Mouse (Mus musculus) adrenal gland, postnatal 14 days (tissue): ENCODE measurements at regions not wholly inside any gene's neighbourhood (a gene's known extent, or its start where the extent isn't known, plus 50 kb on each side); places are given as distances from the start of the nearest gene placed in this dataset.
A peak's percentile ranks its signal among the peaks of the same experiment; 100 is the strongest.

Experiments
- DNase-seq: peaks from one replicate; pipeline ENCODE4 v3.0.0; 2021; ENCODE audit warnings: mixed read lengths

DNA sequence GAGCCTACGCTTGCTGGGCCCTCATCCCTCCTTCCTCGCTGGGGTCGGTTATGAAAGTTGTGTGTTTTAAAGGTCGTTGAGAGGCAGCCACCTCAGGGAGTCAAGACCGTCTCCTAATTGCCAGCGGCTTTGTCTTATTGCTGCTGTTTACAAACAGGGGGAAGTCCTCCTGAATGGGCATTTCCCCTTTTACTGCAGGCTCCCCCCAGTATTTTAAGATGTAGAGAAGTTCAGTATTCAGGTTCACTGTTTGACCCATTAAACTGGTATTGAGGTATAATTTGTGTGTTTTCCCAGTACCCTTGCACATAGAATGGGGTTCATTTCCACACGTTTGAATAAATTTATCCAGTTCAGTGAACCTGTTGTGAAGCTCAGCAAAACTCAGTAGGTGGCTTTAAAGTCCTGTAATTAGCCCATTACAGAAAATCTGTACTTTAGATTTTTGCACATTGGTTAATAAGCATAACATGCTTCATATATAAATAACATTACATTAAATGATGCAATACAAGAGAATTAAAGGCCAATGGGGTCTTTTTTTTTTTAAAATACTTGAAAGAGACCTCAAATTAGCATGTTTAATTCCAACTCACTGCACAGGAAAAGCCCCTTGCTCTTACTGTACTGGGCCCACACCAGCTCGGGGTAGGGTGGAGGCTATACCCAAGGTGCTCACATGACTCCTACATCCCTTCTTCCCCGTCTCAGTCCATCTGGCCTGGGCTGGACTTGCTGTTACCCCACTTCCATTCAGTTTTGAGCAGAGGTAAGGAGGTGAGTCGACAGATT is 63.7 kb downstream of the Nkx2-1 start:
- no peak for DNase-seq

DNA sequence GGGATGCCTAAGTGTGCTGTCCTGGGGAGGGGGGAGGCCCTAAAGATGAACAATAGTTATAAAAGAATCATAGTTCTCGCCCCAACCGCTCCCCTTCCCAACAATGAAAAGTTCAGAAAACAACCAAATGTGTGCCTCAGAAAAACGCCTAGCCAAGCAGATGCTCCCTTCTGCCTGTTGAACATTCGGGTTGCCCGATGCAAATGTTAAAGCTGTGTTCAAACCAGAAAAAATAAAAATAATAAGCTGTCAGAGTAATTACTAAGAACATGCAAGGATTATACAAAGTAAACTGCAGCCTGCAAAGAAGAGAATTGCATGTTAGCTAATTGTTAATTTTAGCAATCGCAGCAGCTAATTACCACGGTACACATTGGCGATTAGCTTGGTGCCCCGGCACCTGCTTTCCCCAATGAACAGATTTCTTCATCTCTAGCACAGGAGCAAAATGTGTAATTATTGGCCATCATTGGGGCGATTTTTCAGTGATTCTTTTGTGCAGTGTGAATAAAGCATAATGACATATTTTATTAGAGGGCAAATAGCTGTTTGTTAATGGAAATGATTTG is 65.7 kb downstream of the Nkx2-1 start:
- DNase-seq = no peak

DNA sequence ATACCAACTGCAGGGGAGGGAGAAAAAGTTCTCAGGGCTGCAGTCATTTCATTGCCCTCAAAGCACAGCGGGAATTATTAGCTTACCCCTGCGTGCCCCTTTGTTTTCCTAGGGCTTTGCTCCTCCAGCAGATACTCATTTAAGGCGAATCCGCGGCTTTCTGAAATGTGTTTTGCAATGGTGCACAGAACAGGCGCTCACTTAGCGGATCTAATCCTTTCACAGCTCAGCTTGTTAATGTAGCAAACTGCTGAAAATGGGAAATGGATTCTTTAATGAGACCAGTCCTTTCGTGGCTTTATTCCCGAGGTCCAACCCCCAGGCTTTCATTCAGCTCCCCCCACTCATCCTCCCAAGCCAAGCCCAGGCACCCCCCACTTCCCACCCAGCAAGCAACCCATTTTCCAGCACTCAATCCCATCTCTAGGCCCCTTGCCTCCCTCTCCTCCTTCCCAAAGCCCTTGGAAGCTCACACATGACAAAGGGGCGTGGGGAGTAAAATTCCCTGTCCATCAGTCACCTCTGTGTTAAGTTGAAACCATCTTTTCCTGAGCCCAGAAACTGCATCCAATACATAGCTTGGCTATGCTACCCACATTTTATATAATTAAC is 77.1 kb downstream of the Nkx2-1 start:
- DNase-seq = no peak

DNA sequence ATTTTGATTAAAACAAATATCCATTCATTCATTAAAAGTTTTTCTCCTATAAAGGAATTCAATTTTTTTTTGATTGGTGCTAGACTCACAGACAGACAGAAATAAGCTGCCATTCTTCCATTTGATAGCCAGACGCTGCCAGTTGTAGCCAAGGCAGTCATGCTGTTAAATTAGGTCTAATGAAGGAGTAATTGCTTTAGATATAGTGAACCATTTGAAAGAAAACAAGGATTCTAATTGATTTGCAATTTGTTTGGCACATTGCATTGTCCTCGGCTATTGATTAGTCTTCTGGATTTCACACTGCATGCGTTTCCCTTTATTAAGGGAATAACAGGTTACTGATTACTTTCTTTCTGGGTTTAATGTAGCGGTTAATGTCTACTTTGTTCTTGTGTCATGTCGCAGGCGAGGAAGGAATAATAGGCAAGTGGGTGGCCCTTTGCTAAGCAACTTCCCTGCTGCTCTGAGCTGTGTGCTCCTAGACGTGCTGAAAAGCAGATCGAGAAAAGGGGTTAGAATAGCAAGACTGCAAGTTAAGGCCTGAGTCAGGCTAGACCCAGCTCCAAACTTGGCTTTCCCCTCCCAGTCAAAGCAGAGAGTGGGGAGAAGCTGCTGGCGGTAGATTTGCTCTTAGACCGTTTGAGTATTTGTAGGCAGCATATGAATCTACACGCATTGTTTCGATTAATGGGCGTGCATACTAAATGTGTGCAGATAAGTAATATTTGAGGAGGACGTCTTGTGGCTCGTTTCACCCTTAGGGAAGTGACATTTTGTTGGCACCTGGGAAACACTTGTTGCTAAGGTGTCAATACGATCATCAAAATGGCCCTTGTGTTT is 77.8 kb downstream of the Nkx2-1 start:
- DNase-seq = no peak

DNA sequence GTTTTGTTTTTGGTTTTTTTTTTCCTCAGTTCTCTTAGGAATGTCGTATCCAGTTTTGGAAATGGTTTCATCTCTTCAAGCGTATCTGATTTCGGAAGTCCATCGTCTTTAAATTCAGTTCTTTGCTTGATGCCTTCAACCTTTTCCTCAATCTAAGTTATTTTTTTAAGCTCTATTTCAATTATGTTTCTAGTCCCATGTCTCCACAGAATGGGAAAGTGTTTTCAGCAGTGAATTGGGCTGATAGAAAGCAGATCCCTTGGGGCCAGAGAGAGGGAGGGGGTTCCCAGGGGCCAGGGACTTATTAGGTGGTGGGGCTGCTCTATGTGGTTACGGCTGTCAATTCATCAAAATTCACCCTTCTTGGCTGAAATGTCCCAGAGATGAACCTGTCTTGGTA is 78.8 kb downstream of the Nkx2-1 start:
- DNase-seq = no peak

DNA sequence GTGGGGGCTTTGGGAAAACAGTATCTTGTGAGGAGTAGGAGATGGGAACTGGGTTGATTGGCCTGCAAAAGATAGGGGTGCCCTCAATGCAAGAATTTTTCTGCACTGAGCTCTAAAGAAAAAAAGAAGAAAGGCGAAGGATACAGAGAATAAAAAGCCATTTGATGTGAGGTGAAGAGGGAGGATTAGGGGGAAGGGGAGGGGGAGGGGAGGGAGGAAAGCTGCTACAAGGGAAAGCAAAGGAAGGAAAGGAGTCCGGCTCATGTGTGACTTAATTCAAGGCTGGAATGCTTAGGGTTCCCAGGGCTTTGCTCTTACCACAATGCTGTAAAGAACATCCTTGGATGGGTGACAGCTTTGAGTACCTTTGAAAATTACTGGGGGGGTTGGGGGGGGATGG is 79.4 kb downstream of the Nkx2-1 start:
- DNase-seq = no peak

DNA sequence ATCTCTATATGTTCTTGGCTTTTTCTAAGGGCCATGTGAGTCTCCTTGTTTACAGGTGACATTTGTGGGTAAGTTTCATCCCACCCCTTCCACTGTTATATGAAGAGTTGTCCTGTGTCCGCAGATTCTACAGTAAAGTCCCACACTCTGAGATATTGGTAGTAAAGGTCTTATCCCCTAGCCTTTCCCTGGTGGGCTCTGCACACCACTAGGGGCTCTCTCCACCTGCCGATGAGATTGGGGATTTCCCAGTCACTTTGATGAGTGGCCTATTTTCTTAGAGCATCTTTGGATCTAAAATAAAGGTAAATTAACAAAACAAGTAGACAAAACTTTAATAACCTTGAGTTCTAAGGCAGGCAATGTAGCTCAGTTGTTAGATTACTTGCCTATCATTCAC is 86.4 kb downstream of the Nkx2-1 start:
- DNase-seq = no peak

DNA sequence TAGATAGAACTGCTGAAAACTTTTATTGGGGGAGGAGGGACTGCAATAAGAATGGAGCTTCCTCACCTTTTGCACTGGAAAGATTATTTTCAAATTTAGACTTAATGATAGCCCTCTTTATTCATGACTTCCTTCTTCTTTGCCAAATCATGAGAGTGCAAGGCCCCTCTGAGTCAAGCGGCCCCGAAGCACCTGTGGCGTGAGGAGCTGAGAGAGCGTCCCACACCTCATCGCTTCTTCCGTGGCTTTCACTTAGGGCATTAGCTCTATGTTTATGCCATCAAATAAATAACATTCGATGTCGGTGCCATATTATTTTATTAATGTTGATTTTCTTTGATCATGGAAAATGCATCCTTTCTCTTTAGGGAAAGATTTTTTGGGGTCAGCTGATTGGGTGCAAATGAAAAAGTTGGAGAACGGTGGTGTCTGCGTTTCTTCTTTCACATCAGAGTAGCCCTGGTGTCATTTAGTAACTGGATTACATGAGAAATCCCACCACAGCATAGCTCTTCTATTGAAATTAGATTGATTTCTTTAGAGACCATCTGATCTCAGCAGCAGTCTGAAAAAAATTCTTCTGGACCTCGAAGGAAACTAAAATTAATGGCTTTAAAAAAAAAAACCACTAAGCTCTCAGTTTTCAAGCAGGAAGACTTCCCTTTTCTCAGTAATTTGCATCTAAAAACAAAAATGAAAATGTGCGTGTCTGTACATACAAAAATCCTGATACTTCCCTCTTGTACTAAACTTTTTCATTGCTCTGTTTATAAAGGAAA is 87.7 kb downstream of the Nkx2-1 start:
- DNase-seq = no peak

DNA sequence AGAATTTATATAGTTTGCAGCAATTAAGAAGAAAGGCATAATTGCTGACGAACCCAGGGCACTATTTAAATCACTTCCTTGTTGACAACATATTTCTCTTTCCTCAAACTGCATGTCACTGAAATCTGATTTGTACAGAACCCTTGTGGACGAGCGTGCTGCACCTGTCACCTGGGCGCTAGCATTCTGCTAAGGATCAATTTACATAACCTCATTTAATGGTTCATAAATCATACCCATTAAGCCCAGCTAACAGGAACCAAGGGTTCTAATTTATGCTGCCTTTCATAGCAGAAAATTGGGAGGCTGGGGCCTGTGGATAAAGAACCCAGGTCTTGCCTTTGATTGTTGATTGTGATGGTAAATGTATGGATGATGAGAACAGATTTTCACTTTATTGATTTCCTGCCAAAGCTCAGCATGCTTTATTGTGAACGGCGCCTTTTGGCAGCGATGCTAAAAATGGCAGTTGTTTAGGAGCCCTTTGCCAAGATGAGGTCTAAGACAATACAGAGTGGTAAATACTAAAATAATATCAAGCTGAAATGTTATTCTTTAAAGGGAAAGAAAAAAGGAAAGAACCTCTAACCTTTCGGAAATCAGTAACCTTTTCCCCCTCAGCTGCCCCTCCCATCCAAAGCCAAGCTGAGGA is 95.4 kb downstream of the Nkx2-1 start:
- no peak for DNase-seq

DNA sequence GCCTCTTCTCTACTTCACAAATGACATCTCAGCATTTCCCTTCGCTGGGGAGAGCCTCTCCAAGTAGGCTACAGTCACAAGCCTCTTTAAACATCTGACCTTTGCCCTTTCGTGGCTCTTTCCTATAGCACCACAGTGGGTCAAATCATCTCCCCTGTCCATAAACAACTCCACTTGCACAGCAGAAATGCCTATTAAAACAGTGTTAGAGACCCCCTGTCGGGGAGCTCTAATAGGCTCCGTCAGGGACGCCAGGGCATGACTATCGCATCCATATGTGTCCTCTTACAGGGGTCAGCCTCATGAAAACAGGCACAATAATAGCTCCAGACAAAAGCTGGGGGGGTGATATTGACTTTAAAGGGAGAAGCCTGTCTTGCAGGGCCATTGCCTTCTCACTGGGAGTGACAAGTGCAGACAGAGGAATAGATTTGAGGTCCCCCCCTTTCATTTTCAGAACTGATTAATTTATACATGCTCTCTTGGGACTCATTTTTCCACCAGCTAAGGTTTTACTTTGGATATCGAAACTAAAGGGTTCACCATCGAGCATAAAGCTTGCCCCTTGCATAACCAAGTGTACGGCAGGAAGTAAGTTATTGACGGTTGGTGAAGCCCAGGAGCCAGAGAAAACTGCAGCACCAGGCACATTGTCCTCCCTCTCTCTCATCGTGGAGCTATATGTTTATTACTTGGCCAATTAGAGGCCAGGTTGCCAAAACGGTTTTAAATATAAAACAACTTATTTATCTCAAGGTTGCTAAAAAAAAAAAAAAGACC is 94.6 kb upstream of the Mbip start:
- no peak for DNase-seq

DNA sequence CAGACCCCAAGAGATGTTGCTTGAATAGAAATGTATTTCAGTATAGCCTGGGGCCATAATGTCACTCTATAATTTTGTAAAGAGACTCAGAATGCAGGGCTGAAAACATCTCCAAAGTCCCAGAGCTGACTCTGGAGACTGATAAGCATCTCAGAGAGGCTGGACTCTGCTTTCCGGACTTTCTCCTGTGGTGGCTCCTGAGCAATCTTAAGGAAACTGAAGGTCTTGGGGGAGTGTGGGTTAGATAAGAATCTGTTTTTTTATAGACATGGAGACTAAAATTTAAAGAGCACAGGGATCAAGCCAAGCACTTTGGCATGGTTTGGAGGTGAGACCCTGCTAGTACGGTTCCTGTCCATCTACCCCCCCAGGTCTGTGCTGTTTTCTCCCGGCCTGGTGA is 92.7 kb upstream of the Mbip start:
- no peak for DNase-seq

DNA sequence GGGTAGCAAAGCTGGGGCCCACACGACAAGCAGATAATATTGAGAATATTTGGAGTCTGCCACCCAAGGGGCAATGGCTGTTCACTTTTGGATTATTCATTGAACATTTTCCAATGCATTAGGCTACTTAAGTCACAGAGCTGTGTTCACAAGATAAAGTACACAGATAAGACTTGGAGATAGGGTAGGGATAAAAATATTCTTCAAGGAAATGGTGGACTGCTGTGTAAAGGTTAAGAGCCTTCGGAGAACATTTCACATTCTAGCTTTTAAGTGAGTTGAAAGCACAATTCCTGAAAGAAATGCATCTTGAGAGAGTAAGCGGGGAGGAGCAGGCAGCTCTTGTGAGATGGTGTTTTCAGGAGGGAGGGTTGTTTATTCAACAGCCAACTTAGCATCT is 92.3 kb upstream of the Mbip start:
- DNase-seq = no peak

DNA sequence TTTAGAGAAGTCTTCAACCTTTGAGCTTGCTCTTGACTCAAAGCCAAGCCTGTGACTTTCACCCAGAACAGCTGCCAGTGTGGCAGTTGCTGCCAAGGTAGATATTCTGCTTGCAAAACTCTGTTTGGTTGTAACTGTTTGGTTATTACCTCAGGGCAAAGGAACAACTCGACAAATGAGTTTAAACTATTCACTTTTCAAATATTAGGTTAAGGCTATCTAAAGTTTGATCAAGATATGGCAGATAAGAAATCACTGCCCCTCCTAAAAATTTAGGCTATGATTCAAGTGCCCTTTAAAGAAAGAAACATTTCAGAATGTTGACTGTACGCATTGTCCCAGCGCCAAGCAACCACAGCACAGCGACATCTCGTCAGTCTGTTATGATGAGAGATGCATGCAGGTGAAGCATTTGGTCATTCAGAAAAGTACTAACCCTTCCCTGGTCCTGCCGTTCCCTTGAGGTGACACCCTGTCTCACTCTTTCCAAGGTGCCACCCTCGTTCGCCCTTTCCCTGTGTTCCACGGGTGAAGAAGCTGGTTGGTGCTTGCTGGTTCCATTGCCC is 81.1 kb upstream of the Mbip start:
- DNase-seq = peak; percentile 49

DNA sequence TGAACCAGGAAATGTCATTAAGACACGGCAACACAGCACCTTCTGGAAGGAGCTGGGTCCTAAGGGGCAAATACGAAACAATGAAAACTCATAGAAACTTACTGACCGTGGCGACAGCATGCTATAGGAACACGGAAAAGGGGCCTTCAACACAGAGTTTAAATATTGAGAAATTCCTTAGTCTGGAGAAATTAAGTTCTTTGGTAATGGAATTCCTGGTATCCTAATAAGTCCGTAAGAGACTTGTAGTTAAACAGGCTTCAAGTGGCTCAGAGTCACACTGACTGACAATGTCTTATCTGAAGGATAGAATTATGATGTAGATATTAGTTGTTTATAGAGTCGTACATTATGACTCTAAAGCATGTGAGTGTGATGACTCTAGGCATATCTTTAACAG is 70.4 kb upstream of the Mbip start:
- no peak for DNase-seq

DNA sequence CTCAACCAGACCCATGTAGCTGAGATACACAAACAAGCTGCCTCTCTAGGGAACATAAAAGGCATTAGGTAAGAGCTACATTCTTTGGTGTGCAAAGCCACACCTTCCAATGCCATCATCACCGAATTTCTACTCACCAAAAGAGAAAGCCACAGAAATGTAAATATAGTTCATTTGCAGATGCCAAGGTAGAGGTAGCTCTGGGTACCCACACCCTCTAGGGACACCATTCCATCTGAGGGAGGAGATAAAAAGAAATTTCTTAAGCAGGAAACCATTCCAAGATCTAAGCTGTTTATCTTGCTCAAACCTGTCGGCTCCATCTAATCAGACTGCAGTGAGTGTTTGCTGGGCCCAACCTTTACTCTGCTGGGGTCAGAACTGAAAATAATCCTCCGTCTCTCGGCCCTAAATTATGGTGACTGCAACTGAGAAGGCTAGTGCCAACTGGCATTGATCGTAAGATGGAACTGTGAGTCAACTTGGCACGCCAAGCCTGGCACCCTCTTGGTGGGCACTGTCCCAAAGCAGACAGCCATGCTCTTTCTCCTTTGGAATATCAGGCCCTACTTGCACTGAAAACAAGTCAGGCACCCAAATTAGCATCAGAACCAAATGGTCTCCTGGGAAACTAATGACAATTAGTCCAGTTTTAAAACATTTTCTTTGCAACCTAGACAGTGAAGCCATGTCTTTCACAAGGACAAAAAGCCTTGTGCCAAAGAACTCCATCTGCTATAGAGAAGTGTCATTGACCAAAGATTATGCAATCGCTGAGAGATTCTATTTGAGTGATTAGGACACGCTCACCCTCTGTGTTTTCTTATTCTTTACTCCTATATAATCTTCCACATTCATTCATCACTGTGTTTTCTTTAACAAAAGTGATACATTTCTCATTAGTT is 69.4 kb upstream of the Mbip start:
- peak; percentile 75 for DNase-seq

DNA sequence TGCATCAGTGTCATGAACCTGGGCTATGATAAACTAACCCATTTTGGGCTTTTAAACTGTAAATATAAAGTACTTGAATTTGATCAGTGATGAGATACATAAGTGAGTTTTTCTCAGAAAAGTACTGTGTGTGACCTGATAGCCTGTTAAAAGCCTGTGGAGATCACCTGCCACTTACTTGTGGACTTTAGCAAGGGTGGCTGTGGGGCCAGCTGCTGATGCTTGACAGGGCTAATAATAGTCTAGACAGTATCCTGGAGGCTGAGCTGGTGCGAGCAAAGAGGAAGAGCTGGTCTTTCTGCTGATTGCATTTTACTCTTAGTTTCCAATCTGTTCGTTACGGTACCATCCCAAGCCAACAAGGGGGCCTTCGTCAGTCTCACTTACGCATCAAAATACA is 60.0 kb upstream of the Mbip start:
- no peak for DNase-seq

DNA sequence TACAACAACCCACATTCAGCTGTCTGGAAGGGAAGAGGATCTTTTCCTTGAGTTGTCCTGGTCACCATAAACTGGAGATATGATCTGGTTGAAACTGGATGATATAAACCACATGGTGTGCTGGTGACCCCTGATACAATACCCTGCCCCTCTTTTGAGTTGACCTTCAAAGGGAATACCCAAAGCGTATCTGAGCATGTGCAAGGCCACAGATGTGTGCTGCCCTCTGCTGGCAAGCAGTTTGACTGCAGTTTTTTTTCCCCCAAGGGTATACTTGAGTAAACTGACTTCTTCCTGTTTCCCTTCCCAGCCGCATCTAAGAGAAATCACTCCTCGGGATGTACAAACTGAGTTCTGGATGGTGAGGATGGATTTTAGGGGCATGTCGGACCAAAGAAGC is 59.1 kb upstream of the Mbip start:
- DNase-seq = peak; percentile 67

DNA sequence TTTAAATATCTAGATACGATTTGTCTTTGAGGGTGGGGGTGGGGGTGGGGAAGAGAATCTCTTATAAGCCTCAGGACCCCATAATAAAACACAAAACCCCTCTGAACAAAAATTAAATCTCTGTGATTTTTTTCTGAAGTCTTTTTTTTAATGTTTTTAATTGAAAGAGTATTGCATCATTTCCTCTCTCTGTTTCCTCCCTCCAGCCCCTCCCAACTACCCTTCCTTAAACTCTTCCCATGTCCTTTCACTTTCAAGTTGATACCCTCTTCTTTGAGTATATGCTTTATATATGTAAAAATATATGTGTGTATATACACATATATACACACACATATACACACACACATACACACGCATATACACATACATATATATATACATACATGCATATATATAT is 58.6 kb upstream of the Mbip start:
- no peak for DNase-seq

DNA sequence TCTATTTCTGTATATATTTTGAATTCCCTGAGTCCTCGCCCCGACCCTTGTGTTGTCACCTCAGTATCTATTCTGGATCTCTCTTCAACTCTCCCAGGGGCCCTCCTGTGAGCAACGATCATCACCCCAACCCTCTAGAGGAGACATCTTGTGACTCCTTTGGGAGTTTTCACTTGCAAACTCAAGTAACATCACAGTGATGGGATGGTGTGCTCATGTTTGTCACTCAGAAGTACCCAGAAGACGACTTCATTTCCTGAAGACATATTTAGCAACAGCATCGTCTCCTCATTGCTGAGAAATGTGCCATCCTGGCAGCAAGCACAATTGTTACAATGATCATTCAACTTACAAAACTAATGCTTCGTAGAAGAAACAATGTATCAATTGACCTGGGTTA is 57.9 kb upstream of the Mbip start:
- DNase-seq = no peak
